In genomic region chr4:24865691-24866090, GRCm38 (mm10) we compare ENCODE assay signal across 21 mouse cellular contexts. TPM values are rescaled to one million over a fixed set of nuclear protein-coding genes. Genes with fewer than 3 reads are reported as not detected.
"Had no signal": no experiment of that assay in that cellular context is flagged by ENCODE, and none has a peak within 500 bp of the region (broad histone marks: within the 10 kb centered on the region; RNA-seq: fewer than 3 reads in every experiment).

No protein-coding gene starts in this region.

- H3K9ac ChIP-seq: liver, embryonic 15.5 days; liver, postnatal 0 days; lung, embryonic 15.5 days; midbrain, embryonic 13.5 days; midbrain, embryonic 15.5 days; neural tube, embryonic 13.5 days had no signal

- H3K36me3 ChIP-seq: liver, embryonic 15.5 days; lung, embryonic 15.5 days; midbrain, embryonic 13.5 days; midbrain, embryonic 15.5 days; neural tube, embryonic 13.5 days had no signal

- DNase-seq: liver, postnatal 0 days; lung, adult 2 months; lung, postnatal 10 days; retina, postnatal 1 day; right cerebral cortex, adult 18-20 months; right cerebral cortex, postnatal 25 days; right cerebral cortex, postnatal 4 days; spleen, adult 18-20 months; thymus, adult 18-20 months; thymus, postnatal 14 days; thymus, postnatal 36 days had no signal

- H3K4me2 ChIP-seq: liver, embryonic 15.5 days; lung, embryonic 15.5 days; midbrain, embryonic 11.5 days; midbrain, embryonic 13.5 days; midbrain, embryonic 15.5 days; neural tube, embryonic 13.5 days had no signal

- H3K9me3 ChIP-seq: liver, embryonic 15.5 days; lung, embryonic 15.5 days; megakaryocyte, embryonic 14.5 days; midbrain, embryonic 13.5 days; midbrain, embryonic 15.5 days; neural tube, embryonic 13.5 days had no signal

- H3K4me3 ChIP-seq: liver, embryonic 15.5 days; lung, embryonic 15.5 days; megakaryocyte, embryonic 14.5 days; midbrain, embryonic 13.5 days; midbrain, embryonic 15.5 days; neural tube, embryonic 13.5 days had no signal

- H3K27me3 ChIP-seq: liver, embryonic 15.5 days; lung, embryonic 15.5 days; megakaryocyte, embryonic 14.5 days; midbrain, embryonic 13.5 days; midbrain, embryonic 15.5 days; neural tube, embryonic 13.5 days had no signal

- H3K27ac ChIP-seq: liver, embryonic 15.5 days; lung, embryonic 15.5 days; macrophage; midbrain, embryonic 13.5 days; midbrain, embryonic 15.5 days; neural tube, embryonic 13.5 days had no signal

- ATAC-seq: liver, postnatal 0 days; midbrain, embryonic 13.5 days; midbrain, embryonic 15.5 days had no signal

- H3K4me1 ChIP-seq: liver, embryonic 15.5 days; lung, embryonic 15.5 days; megakaryocyte, embryonic 14.5 days; midbrain, embryonic 13.5 days; midbrain, embryonic 15.5 days; neural tube, embryonic 13.5 days had no signal

RNA-seq across cellular contexts. Expression of gene Klhl32, which starts 14.8 kb away (rescaled TPM):
- total RNA-seq: megakaryocyte progenitor cell, adult 5-6 weeks; monocyte, adult 5-6 weeks had no signal
- polyA plus RNA-seq: macrophage had no signal
